Mouse (Mus musculus) stomach, postnatal 0 days (tissue): ENCODE results near the gene Prl3d3.

Source experiments
- CTCF ChIP-seq: IDR thresholded peaks from 2 replicates; pipeline ENCODE4 v1.5.1; 2016; ENCODE audit warnings: antibody characterized with exemption, low read depth, mild to moderate bottlenecking, moderate library complexity
- EP300 ChIP-seq: optimal IDR thresholded peaks from 2 replicates; pipeline ENCODE3; 2016; ENCODE audit warnings: antibody characterized with exemption

- TF ChIP-seq CTCF (no peak), EP300 (no peak)
Observed at GRCm38 (mm10) chr13:27196359-27196758, 39.8 kb downstream of the Prl3d3 start, which contains the start of gene Prl3c1.
